Mouse (Mus musculus) layer of hippocampus, adult 8-10 months (tissue): Measurements from ENCODE around the gene Bphl. TPM values are rescaled to one million over a fixed set of nuclear protein-coding genes. Genes with fewer than 3 reads are reported as not detected.
A peak's percentile ranks its signal among the peaks of the same experiment; 100 is the strongest.
"Not testable (repeated sequence)": the region's sequence is repeated elsewhere in the genome, so short reads cannot be mapped to it uniquely, and the experiment has no call there.

Experiments
- DNase-seq, 2 experiments: peaks; one replicate each; pipeline ENCODE4 v3.0.0; 2022; ENCODE audit warnings: low spot score in 2 of 2
- total RNA-seq, 4 experiments: library from RNA; stranded (reverse); gene quantifications; 2 replicates each; pipeline ENCODE4 v1.2.4; 2022

Gene Bphl
- total RNA-seq, 4 experiments from 2014 or later, result 43.5 to 64.1 (median 62.3) TPM

DNA sequence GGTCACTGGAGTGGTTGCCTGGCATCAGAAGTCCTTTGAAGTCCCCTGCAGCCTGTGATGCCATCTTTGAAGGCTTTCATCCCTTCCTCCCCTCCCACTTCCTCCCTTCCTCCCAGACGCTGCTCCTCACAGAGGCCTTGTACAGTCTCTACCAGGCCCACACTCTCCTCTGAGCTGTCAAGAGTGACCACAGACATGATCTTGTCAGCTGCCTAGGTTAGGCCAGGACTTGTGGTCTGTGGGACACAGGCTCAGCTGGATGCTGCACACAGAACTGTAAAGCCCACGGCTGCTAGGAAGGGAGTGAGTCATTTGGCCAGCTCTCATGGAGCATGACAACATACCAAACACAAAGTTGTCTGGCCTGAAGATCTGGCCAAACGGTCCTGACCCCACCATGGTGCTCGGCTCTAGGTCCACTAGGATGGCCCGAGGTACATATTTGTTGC lies 50.8 kb downstream of the Bphl start:
- DNase-seq, result not testable (repeated sequence)

DNA sequence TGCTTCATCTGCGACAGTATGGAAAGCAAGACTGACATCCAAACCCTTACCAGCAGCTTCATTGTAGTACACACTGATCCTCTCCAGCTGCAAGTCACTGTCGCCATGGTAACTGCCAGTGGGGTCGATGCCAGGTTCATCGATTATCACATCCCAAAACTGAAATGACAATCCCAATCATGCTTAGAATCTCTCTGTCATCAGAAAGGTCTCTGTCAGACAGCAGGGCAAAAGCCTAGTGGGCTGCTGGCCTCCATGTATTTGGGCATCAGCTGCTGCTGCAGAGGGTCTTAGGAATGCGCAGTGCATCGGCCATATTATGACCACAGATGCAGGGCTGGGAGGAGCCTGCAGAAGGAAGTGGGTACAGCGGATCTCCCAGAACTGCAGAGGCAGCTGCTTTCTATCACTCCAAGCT lies 51.5 kb downstream of the Bphl start:
- DNase-seq, result no peak

DNA sequence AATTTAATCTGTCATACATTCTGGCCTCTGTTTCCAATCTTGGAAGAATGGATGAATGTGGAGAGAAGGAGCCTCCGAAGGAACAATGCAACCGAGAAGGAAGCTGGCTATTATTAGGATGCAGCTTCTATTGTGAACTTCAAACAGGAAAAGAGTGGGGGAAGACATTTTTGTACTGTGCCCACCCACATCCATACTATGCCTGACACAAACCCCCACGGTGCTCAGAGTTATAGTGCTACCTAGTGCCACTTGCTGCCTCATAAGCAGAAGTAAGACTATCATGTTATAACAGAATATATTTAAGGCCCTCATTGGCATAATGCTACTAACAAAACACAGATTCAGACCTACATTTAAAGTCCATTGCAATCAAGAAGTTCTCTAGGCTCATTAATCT lies 52.0 kb downstream of the Bphl start:
- no peak for DNase-seq

DNA sequence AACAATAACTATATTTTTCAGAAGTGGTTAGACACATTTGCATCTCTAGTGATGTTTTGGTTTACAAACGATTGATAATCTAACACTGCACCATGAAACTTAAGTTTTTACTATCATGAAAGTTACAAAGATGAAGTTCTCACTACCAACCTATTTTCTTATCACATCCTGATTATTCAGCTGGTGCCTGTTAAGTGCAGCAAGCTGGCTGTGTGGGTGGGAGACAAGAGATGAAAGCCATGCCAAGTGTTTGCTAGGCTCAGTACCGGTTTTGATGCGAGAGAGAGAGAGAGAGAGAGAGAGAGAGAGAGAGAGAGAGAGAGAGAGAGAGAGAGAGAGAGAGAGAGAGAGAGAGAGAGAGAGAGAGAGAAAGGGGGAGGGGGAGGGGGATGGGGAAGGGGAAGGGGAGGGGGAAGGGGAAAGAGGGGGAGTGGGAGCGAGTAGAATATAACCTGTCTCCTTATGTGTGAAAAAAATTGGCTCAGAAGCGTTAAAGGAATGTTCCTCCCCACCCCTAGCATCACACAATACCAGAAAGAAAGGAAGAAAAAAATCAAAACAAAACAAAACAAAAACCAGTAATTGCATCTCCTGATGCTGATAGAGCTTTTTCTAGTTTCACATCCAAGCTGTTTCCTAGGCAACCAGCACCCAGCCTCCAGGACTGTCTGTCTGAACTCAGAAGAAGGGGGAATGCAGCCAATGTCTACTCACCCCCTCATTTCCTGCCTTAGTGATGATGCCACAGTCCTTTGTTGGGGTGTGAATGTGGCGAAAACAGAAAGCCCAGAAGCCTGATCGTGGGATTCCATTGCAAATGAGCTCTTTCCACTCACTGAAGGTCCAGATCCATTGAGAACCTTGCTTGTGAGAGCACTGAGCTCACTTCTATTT lies 58.4 kb downstream of the Bphl start:
- DNase-seq, result peak; percentile 85 to 94

DNA sequence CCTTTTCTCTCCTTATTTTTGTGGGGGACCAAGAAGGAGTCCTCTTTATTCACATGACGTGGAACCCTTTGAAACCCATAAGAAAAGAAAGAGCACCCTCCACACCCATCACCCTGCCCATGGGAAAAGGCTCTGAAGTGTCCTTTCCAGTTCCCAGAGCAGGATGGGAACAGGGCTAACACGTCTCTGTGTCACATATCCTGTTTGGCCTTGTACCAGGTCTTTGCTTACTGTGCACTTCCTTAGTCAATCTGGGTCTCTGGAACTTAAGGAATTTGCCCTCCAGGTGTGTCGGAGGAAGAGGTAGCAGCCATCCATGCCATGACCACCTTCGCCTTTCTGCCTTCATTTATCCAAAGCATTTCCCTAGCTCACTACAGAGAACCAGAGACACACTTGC lies 59.1 kb downstream of the Bphl start:
- DNase-seq, result no peak

DNA sequence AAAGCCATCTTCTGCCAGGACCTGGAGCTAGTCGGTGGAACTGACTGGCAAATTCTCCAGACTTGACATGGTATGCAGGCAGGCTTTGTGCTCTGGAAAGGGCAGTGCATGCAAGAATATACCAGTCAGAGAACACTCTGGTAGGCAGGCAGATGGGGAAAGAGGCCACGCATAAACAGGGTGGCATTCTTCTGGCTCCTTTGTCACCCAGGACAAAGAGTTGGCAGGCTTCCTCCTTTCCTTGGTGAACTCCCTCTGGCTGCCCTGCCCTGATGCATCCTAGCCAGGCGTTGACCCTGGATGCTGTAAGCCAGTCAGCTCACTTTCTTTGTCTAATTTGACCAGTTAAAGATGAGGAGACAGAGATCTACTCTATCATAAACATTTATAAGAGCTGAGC lies 59.7 kb downstream of the Bphl start:
- DNase-seq, result no peak

DNA sequence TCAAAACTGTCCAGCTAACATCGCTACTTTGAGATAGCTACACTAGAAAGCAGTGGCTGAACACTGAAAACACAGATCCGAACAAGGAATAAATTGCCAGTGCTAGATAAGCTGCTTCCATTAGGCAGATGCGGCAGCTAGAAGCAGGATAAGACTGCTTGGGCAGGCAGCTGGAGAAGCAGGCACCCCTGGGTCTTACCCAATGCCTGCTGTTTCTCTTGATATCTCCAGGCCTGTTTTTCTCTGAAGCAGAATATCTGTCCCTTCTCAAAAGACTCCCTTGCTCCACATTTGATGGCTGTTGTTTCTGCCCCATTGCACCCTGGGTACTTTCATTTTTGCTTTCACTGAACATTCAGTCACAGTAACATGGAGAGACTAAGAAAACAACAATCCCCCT lies 63.3 kb downstream of the Bphl start:
- DNase-seq, result no peak

DNA sequence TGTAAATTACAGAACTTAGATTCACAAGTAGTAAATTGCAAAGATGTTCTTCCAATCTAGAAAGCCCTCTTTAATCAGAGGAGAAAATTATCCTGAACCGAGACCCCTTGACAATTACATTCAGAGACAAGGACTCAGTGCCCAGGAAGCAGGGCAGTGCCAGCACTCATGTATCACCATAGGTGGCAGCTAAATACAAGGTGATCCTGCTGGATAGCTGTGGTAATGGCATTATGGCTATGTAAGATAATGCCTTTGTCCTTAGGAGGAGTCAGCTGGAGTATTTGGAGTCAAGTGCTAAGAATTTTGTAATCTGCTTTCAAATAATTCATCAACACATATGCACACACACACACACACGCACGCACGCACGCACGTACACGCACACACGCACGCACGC lies 63.9 kb downstream of the Bphl start:
- no peak for DNase-seq

DNA sequence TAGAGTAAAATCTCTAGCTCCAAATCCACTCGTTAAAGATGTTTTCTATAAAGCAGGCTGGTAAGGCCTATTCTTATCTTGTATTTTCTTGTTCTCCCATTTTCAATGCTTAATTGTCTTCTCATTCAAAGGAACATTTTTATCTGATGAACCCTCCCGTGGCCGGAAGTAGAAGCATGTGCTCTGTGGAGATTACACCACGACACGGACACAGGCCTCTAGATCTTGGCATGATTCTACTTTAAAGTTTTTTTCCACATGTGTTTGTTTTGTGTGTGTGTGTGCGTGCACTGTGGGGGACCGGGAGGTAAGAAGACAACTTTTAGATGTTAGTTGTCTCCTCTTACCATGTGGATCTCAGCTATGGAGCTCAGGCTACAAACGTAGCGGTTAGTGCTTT lies 64.5 kb downstream of the Bphl start:
- DNase-seq, result no peak

DNA sequence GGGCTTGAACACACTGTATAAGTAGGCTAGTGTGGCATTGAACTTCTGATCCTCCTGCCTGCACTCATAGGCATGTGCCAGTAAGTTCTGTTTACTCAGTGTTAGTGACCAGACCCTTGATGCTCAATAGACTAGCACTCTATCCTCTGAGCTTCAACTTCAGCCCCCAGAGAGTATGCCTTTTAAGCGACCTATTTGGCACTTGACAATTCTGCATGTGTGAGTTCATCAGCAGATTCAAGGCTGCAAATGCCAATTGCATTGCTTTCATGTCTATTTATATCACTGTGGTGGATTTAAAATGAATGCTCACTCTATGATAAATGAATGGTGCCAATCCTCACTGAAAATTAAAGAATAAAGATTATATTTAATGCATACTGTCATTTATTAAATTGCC lies 68.0 kb downstream of the Bphl start:
- DNase-seq, result no peak

DNA sequence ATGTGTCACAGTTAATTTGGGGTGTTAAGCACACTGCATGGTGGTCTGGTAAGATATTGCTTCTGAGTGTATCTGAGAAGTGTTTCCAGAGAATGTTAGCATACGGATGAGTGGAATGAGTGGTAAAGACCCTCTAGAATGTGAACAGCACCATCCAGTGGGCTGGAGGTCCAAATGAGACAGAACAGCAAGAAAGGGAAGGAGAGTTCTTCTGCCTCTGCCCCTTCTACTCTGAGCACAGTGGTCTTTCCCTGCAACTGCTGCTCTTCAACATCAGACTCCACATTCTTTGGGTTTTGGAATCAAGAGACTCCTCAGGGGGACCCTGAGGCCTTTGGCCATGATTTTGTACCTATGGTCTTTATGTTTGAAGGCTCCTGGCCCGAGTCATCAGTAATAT lies 68.9 kb downstream of the Bphl start:
- DNase-seq, result no peak

DNA sequence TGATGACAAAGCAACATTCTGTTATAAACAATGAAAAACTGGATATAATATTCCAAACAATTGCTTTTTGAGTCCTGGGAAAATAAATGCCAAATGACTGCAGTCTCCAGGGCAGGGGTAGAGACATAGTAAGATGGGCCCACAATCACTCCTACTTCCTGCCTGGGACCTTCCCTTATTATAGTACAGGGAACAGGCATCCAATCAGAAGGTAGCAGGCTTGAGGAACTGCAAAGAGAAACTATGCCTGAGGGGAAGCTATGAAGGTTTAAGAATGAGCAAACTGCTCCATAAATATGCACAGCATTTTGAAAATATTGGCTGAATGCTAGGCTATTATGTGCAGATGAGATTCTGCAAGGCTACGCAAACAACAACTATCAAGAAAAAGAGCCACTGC lies 69.6 kb downstream of the Bphl start:
- DNase-seq, result no peak

DNA sequence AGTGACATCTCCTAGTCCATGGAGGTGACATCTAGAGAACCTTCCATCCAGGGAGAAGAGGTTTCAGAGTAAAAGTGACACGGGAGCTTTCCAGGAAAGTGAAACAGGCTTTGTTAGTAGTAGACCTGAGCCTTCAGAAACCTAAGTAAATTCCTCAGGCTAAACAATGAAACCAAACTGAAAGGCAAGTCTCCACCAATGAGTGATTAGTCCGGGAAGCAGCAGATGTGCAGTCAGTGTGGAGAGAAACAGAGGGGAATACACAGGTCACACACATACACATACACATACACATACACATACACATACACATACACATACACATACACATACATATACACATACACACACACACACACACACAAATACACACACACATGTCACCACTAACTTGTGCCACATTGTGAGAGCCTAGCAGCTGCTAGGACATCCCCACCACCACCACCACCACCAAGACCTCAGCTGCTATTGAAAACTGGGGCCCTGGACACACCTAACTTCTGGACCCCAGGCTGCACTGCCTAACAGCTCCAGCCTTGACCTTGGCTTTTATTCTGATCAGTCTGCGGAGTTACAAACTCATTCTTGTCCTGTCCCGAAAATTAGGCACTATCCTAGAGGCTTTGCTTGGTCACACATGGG lies 71.8 kb downstream of the Bphl start:
- no peak for DNase-seq

DNA sequence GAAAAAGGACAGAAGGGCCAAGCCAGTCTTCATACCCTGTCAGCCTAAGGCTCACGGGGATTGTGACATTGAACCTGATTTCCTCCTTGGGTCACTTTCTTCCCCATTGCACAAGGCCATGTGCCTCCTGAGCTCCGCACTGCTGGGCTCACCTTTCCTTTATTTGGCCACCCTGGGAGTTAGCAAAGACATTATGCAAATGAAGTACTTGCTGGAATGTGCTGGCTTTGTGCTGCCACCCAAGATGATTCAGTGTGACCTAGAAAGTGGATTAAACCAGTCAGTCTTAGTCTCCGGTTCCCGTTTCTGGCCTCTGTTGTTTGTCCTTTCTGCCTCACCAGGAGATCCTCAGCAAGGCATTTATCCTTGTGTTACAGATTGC lies 72.3 kb downstream of the Bphl start:
- DNase-seq, result no peak

DNA sequence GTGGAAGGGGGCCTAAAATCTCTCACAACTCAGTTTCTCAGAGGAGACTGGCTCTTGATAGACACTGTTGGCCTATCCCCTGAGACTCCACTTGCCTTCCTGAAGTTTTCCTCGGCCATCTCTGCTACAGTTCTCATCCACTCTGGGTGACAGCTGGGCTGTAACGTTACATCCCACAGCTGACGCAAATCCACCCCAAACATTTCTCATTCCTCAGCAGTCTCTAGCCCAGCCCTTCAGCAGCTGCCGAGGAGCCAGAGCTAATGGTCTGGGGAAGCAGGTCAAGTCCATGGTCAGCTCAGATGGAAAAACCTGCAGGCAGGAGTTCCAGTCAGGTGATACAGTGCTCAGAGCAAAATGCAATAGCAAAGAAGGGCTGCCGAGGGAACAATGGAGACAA lies 73.6 kb downstream of the Bphl start:
- DNase-seq, result no peak

DNA sequence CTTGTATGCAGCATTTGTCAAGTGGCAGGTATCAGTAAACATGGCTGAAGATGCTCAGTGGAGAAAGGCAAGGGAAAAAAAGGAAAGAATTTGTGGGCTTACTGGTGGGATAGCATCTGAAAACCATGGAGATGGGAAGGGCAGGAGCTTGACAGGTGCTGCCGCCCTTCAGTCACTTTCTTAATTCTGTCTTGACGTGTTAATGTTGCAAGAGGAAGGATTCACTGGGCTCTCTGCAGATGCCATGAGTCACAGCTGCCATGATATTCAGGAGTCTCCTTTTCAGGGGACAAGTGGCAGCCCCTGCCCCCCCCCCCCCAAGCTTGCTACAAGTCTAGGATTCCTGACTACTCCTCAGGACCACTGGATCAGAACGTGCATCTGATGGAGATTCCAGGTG lies 74.5 kb downstream of the Bphl start:
- DNase-seq, result no peak

DNA sequence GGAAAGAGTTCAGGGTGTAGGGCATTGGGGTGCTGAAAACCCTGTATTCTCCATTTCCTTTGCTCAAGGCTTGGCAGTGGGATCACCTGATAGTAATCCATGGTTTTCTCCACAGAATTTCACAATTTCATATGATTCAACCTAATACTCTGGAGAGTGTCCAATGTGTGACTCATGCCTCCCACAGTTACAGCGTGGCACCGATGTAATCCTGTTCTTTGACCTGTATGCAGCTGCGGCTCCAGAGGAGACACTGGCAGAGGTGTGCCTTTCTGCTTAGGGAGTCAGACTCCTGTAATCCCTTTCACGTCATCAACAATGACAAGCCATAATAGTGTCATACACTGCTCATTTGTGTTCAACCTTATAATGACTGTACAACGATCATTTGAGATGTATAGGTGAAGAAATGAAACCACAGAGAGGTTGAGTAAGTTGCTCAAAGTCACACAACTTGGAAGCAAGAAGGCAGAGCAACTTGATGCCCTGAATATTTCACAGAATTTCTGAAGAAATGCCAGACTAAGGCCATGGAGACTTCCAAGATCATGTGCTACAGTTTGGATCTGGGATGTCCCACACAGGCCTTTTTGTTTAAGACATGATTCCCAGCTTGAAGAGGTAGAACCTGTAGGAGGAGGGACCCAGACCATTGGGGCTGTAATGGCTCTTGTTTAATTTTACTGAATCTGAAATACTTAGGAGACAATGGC lies 75.1 kb downstream of the Bphl start:
- no peak for DNase-seq

DNA sequence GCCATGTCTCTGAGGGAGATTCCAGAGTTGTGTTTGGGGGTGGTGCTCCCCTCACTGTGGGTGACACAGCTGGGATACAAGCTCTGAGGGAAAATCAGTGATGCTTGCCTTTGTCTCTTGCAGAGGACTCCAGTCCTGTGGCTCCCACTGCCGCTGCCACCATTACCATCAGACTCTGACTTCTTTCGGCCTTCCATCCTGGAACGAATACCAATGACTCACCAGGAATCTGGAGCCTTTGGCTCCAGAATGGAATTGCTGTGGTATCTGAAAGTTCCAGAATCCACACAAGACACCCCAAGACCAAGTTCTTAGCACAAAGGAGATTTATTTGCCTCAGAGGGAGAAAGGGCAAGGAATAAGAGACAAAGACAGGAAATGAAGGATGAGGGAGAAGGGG lies 75.7 kb downstream of the Bphl start:
- no peak for DNase-seq

DNA sequence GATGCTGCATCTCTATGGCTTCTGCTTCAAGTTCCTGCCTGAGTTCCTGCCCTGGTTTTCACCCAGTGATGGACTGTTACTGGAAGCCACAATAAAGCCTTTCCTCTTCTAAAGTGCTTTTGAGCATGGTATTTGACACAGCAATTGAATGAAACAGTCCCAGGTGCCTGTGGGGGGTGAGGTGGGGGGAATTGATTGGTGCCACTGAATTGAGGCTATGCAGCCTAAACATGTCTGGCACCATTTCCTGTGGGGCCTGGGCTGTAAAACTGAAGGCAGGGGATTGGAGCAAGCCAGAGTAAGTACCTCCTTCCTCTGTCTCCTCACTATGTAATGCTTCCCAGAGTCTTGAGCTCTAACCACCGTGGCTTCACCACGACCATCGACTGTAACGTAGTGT lies 77.3 kb downstream of the Bphl start:
- DNase-seq, result no peak

DNA sequence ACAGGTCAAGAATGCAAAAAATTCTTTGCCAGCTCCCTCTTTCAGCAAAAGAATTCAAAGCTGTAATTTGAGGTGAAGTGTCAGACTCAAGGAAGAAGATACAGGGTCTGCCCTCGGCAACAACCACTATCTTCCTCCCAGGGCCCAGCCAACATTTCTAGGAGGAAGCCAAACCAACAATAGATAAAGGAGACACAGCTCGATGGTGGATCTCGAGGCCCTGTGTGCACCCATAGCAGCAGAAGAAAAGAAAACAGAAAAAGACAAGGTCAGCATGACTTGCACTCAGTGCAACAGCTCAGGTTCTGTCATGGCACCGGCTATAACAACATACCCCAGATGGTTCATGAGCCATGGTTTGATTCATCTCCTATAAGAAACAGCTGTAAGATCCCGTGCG lies 79.1 kb downstream of the Bphl start:
- no peak for DNase-seq

DNA sequence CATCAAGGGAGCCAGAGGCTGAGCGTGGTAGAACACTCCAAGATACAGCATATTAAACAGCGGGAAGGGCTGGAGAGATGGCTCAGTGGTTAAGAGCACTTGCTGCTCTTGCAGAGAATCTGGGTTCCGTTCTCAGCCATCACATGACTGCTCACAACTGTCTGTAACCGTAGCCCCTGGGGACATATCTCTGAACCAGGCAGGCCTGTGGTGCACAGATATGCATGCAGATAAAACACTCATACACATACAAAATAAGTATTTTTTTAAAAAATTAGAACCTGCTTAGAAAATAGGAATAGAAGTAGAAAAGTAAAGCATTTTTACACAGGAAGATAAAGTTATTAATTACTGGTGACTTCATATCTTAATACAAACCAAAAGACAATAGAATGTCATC lies 81.4 kb downstream of the Bphl start:
- no peak for DNase-seq

DNA sequence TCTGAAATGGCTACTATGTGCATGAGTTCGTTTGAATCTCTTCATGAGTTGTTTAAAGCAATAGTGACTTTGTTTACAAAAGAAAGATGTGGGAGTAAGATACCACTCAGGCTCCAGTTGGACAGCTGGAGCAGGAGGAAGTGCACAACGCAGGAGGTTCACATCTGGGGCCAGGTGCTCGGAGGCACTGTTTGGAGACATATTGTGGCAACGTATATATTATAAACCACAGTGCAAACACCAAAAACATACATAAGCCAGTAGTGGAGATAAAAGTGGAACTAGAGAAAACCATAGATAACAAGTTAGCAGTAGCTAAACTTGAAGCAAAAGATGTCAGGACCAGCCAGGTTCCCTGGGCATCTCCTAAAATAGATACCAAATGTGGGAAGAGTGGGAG lies 82.0 kb downstream of the Bphl start:
- DNase-seq, result no peak
